Mouse (Mus musculus): Measurements from ENCODE around the gene Usp54. TPM values are rescaled to one million over a fixed set of nuclear protein-coding genes. Genes with fewer than 3 reads are reported as not detected.
"Not testable (repeated sequence)": the region's sequence is repeated elsewhere in the genome, so short reads cannot be mapped to it uniquely, and the experiment has no call there.

The Usp54 gene
- total RNA-seq, 2 experiments from 2014 or later: 12.0 to 14.4 TPM

DNA sequence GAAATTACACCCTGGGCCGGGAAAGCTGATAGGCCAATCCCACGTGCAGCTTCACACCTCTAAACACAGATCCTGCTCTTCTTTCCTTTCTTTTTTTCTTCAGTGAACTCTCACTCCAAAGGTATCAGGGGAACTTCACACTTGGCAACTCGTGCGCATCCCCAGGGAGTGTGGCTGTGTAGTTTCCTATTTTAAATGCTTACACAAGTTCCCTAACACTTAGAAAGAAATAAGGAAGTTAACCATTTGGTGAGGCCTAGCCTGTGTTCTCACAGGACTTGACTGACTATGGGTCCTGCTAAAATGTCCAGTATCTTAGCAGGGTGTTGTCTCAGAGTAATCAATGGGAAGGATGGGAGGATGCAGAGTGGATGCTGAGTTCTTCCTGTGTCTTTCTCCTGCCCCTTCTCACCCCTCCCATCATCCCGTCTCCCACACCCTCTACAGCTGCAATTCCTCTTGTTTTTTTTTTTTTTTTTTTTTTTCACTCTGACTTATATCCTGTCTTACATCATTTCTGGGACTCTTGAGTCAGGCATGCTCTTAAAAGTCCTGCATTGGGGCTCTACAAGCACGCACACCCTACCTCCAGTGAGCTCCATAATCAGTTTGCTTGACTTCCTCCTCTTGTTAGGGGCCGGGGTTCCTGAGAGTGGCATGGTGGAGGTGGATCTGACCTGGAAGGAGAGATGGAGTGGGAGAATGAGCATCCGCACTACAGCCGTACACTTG, 14.0 kb upstream of the Usp54 start:
- no peak for DNase-seq

DNA sequence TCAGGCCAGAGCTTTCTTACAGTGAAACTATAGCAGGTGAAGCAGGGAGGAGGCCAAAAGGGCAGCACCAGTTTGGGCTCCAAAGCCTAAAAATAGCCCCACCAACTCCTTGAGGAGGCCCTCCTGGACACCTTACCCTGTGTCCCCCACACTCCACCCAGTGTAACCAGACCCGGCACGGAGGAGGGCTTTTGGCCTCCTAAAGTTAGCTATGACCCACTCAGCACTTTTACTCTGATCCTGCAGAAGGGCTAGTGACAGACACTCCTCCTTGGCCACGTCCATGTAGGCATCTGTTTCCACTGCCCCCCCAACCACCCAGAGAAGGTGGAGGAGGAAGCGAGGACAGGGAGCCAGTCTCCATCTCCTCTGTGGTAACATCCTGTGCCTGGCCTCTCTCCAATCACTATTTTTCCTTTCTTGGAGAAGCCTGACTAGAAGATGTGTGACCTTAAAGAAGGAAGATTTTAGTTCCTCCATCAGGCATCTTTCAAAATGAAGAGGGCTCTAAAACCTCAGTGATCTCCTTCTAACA, 10.9 kb upstream of the Usp54 start:
- peak in 1 of 2 experiments; percentile 14 for DNase-seq

DNA sequence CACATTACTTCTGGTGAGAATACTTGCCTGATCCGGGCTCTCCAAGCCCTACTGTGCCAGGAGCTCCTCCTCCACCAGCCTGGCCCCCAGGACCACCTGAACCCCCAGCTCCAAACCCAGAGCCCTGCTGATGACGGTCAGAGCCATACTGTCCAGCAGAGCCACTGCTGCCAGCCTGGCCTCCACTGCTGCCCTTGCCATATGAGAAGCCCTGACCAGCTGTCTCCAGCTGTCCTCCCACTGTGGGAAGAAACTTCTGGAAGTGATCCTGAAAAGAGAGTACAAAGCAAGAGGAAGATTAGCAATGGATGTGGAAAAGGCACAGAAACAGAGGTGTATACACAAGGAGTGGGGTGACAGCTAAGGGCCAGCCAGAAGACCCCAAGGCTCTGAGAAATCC, 10.1 kb upstream of the Usp54 start:
- DNase-seq: peak; percentile 59 to 70

DNA sequence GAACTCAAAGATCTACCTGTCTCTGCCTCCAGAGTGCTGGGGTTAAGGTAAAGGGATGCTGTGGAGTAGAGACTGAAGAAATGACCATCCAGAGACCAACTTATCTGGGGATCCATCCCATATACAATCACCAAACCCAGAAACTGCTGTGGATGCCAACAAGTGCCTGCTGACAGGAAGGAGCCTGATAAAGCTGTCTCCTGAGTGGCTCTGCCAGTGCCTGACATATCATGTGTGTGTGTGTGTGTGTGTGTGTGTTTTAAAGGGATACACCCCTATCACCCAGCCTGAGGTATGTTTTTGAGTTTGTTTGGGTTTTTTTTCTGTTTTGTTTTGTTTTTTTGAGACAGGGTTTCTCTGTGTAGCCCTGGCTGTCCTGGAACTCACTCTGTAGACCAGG, 5.5 kb upstream of the Usp54 start:
- DNase-seq: no peak

DNA sequence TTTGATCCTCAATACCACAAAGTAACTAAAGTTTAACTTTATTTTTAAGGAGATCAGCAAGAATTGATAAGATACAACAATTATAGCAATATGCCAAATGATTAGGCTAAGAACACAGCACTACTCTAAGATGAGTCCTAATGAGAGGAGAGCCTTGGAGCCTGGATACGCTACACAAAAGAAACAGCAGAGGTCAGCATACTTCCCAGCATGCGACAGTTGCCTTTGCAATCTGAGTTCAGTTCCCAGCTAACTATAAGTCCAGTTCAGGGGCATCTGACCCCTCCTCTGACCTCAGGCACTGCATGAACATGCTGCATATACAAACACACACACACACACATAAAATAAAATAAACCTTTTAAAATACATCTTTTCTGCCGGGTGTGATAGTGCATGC, 4.7 kb upstream of the Usp54 start:
- DNase-seq: no peak

DNA sequence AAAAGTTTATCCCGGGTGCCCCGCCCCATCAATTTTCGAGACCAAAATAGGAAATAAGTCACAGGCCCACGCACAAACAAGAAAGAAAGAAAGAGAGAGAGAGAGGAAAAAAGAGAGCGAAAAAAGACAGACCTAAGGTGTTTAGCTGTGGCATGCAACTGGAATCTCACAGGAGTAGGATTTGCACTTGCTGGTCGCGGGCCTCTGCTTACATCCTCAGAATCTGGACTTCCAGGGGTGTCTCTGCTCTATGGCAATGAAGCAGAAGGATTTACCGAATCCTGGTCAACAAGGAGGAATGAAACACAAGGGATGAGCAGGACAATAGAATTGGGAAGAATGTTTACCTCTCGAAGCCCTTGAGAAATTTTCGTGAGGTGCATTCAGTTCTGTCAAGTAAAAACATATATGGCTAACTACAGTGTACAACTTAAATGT, 594 bp upstream of the Usp54 start:
- no peak for DNase-seq

DNA sequence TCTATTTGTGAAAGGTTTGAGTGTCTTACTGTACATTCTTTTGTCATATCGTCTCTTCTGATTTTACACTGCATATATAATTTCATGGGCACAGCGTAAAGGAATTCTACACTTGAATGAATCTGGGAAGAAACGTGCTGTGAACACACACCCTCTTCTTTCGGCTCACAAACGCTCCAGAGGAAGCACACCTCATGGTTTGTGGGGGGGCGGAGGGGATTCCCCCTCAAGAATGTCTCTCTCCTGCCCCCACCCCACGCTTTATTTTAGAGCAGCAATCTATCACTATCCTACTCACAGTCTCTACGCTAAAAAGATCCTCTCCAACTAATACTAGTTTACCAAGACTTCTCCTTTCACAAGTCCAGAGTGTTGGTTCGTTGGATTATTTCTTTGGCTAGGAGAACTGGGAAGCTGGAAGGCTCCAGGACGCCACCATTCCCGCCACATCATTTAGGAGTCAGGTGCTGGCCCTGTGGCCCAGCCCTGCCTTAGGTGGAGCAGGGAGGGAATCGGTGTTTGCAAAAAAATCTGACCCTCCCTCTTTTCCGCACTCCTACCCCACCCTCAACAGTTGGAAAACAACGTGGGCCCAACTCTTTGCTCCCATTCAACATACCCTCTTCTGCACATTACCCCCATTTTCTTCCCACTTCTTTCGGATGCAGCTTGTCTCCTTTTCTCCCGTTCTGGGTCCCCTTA, 794 bp downstream of the Usp54 start:
- DNase-seq: no peak

DNA sequence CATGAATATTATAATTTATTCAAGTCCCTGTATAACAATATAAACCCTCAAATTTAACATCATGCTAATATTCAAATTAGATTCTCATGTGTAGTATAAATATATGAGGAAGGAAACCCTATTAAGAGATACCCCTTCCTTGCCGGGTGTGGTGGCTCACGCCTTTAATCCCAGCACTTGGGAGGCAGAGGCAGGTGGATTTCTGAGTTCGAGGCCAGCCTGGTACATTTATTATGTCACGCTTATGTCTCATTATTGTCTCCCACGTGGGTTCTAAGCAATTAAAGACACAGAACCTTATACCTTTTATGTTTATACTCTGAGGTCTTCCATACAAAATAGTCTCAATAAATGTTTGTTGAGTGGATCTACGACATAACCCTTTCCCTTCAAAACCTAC, 2.2 kb downstream of the Usp54 start:
- DNase-seq: no peak

DNA sequence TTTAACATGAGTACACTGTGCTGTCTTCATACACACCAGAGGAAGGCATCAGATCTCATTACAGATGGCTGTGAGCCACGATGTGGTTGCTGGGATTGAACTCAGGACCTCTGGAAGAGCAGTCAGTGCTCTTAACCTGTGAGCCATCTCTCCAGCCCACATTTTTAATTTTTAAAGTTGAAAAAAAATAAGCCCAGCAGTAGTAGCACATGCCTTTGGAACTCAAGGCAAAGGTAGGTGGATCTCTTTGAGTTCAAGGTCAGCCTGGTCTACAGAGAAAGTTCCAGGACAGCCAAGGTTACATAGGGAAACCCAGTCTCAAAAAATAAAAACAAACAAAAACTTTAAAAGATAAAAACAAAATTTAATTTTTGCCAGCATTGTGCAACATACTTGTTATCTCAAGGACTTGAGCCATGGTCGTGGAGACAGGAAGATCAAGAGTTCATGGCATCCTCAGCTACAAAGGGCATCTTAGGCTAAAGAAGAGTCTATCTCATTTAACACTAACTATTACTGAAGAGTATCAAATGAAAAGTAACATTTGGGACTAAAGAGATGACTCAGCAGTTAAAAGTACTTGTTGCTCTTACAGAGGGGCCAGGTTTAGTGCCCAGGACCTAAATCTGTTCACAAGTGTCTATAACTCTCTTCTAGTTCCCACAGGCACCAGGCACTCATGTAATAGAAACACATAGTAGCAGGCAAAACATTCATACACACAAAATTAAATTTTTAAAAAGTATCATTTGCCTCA, 2.9 kb downstream of the Usp54 start:
- no peak for DNase-seq

DNA sequence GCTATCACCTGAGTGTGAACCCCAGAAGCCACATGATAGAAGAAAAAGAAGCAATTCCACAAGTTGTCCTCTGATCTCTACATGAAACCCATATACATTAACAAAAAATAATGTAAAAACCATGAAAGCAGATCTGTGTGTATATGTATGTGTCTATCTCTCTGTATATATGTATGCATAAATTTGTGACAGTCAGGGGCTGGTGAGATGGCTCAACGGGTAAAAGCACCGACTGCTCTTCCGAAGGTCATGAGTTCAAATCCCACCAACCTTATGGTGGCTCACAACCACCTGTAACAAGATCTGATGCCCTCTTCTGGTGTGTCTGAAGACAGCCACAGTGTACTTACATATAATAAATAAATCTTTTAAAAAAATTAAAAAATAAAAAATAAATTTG, 3.9 kb downstream of the Usp54 start:
- not testable (repeated sequence) for DNase-seq

DNA sequence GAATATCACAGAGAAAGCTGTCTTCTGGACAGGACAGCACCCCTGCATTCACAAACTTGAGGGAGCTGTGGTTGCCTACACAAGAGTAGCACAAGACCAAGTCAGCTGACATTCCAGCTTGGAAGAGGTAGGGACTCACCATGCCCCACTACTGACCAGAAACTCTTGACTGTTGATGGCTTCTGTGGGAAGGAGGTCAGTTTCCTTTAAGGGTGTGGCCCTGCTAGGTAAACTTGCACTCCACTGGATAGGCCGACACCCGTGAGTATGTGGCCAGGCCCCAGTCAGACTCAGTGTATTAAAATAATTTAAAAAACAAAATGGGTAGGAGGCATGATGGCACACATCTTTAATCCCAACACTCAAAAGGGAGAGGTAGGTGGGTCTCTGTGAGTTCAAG, 5.3 kb downstream of the Usp54 start:
- no peak for DNase-seq

DNA sequence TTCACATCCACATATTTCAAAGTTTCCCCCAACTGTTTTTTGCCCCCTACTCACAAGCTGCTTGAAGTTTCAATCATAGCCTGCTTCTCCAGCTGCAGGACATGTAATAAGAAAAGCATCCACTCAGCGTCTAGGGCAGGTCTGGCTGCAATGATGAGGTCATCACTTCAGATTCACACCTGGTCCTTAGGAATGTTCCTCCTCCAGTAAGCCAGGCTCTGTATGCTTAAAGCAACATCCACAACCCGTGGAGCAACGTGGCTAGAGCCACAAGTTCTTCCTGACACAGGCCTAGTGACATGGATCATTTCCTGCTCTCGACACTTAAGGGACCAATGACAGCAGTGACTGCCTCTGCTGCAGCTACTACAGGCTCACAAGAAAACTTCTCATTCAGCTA, 9.6 kb downstream of the Usp54 start:
- DNase-seq: no peak

DNA sequence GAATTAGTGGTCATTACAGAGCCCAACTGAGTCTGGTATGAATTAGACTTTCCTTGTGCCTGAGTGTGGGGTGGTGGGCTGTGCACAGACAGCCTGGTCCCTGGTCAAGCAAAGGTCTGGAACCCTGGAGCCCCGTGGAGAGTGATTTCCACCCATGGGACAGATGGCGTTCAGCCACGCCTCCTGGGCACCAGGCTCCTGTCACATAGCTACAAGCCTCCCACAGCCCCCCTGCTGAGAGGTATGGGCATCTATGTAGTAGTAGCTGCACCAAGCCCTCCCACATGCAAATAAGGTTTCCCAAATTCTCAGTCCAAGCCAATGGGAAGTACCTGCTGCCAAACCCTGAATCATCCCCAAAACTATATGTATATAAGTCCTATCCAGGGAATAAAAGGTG, 13.9 kb downstream of the Usp54 start:
- no peak for DNase-seq

DNA sequence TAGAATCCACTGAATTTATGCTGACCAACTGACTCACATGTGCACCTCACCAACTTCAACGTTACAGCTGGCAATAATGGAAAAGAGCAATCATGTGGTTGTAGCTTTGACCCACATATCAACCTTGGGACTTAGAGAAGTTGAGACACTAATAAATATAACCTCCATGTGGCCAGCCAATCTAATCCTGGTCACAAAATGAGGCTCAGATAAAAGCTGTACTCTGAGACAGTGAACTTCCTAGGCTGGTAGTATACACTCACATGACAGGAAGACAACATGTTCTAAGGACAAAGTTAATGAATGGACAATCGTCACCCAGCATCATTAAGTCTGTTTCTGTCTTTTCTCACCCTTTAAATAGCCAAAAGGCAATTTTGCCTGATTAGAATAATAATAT, 14.4 kb downstream of the Usp54 start:
- no peak for DNase-seq

DNA sequence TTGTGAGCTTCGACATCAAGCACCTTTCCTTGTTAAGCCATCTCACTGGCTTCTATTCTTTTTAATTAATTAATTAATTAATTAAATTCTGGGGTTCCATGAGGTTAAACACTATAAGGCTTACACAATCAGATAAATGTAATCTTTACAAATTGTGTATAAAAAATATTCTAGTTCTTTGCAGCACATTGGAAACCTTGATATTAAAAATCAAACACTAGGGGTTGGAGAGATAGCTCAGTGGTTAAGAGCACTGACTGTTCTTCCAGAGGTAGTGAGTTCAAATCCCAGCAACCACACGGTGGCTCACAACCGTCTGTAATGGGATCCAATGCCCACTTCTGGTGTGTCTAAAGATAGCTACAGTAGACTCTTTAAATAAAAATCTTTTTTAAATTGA, 18.0 kb downstream of the Usp54 start:
- no peak for DNase-seq

DNA sequence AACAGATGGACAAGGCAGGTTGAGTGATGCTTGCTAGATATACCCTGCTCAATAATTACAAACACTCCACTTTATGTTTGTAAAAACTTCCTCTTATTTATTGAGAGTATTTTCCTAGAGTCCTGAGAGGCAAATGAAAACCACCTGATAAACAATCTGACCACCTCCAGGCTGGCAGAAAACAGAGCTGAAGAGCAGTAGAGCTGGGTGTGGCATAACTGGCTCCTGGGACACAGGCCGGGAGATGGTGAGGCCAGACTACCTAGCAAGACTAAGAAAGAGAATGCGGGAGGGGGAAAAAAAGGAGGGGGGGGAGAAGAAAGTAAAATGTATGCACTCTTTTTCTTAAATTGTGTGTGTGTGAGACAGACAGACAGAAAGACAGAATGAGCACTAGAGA, 18.5 kb downstream of the Usp54 start:
- no peak for DNase-seq

DNA sequence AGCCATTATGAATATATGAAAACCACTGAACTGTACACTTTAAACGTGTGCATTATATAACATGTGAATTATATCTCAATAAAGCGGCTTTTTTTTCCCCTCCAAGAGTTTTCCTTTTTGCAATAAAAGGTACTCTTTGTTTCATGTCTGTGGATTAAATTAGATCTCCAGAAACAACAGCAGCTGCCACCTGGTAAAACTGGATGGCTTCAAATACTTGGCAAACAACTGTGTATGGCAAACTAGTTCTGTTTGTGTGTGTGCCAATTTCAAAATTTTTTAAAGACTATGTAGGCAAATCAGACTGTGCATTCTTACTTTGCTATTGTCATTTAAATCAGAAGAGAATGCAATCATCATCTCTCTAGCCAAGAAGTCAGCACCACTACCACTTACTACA, 19.0 kb downstream of the Usp54 start:
- DNase-seq: no peak

DNA sequence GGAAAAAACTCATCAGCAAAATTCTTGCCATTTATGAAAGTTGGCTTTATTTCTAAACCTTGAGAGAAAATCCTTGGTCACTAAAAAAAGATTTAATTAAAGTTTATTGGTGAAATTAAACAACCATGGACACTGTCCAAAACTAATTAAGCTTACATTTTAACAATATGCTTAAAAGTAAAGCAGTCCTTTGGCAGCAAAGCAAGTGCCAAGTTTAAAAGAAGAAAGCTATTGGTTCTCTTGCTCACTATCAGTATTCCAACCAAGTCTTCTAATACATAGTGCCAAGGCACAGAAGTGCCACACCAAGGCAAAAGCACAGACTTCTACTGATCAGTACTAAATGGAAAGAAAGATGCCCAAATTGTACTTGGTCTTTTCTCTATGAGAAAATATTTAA, 21.7 kb downstream of the Usp54 start:
- no peak for DNase-seq

DNA sequence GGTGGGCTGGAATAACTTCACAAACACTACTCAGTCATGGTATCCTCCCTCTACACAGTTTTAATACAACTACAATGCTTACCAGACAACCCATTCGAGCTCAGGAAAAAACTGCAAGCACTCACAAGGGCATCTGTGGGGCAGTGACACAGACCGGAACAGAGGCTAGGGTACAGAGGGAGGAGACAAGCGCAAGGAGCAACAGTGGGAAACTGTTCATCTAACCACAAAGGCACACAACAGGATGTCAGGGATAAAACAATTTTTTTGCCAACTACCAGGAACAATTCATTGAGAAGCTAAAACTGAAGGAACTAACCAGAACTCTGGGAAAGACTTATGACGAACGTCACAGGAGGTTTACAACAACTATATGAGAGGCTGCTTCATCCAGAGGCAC, 22.7 kb downstream of the Usp54 start:
- DNase-seq: peak in 1 of 2 experiments; percentile 39

DNA sequence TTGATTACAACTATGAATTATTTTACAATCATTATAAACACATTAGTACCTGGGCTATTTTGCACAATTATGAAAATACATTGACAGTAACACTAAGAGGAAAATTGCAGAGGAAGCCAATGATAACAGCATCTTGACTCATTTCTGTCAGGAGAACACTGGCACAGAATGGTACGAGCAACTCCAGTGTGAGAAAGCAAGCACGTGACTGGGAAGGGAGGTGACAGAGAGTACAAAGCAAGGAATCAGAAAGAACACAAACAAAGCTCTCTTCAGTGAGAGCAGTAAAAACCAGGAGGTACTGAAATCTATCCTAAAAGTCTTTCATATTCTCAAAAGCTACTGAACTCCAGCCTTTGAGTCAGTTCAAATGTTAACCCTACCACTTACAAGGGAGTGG, 24.4 kb downstream of the Usp54 start:
- peak; percentile 49 to 62 for DNase-seq

DNA sequence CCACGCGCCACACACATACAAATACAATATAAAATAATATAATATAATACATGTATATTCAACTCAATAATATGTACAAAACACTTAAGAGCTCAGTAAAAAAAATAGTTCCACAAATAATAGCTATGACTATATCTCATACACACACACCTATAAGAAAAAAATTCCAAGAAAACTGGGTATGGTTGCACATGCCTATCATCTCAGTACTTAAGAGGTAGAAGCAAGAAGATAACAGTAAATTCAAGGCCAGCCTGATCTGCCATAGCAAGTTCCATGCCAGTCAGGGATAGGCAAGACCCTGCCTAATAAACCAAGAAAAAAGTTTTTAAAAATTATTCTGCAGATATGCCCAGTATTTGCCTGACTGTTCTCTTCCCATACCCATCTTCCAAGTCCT, 25.8 kb downstream of the Usp54 start:
- DNase-seq: no peak

DNA sequence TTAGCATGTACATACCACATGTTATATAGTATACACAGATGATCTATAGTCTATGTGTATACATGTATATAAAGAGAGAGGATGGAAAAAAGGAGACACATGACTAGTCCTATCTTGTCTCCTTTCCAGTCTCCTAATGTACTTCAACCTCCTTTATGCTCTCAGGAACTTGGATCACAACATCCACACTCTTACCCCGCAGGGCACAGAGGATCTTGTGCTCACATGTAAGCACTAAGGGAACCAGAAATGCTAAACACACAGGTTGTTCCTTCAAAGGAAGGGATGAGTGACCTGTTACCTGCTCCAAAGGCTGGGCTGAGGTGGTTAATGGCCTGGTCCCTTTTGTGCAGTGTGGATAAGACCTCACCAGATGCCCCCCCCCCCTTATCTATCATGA, 28.0 kb downstream of the Usp54 start:
- no peak for DNase-seq

DNA sequence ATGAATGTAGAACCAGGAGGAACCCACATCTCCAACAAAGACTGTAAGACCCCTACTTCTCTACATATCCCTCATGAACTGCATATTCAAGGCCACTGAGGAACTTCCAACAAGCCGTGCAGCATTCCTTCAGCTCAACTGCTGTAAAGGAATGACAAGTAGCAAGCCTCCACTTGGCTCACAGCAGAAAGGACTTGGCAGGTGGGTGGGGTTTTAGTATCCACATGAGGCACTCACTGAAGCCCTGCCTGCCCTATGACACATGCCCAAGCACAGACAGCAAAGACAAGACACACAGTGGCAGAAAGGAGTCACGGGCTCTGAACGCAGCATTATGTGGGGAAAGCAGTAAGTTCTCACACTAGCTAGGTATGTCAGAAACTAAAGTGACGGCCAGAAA, 30.7 kb downstream of the Usp54 start:
- peak; percentile 71 to 82 for DNase-seq
